Mouse (Mus musculus) lung, adult 2 months (tissue): ENCODE data around the gene Thsd4.

ENCODE experiments used
- CTCF ChIP-seq: fragments of 200-500 bp; IDR thresholded peaks from 2 replicates; pipeline ENCODE4 v1.5.1; 2011; ENCODE audit warnings: mild to moderate bottlenecking, low read length, control low read depth; ENCODE audit not compliant: insufficient read depth
- POLR2A ChIP-seq: fragments of 200-500 bp; IDR thresholded peaks from 2 replicates; pipeline ENCODE4 v1.6.1; 2011; ENCODE audit warnings: low read depth, mild to moderate bottlenecking, control low read depth, low read length, borderline replicate concordance; ENCODE audit errors: extremely low read depth

DNA sequence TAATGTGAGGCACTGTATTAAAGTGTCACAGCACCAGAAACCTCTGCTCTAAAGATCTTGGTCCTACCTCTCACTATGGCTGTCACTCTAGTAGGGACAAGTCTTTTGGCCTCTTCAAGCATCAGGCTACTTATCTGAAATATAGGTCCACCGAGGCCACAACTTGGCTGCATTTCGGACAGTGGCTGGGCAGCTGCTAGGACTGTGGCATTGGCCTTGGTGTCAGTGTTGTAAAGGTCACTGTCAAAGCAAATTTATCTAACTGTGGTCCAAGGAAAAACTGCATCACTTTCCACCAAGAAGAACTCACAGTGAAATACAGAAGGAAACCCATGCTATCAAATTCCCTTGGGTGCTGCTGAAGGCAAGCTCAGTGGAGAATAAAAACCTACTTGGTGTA is 197.1 kb downstream of the Thsd4 start:
- TF ChIP-seq POLR2A = no peak
- no peak for TF ChIP-seq CTCF
